Mouse (Mus musculus) midbrain, embryonic 16.5 days (tissue): ENCODE results near the gene Apc2. TPM values are rescaled to one million over a fixed set of nuclear protein-coding genes. Genes with fewer than 3 reads are reported as not detected.

Source experiments
- ATAC-seq: fragments of 200-750 bp; cut with Nextera tagmentation; 2 replicates; pipeline ENCODE4 v1.8.0; 2017; ENCODE audit warnings: moderate TSS enrichment
- H3K27ac ChIP-seq: fragments of 300-500 bp; sonication (generic); 2 replicates; pipeline ENCODE4 v1.5.1; 2014; ENCODE audit warnings: mild to moderate bottlenecking, low read length, mixed read lengths
- H3K27me3 ChIP-seq: fragments of 300-500 bp; sonication (generic); 2 replicates; pipeline ENCODE4 v1.6.1; 2014; ENCODE audit warnings: low read depth, low read length, mixed read lengths; ENCODE audit not compliant: control insufficient read depth, insufficient read depth
- H3K36me3 ChIP-seq: fragments of 300-500 bp; sonication (generic); 2 replicates; pipeline ENCODE4 v1.6.1; 2014; ENCODE audit warnings: mild to moderate bottlenecking, low read length, moderate library complexity, mixed read lengths; ENCODE audit not compliant: control insufficient read depth, insufficient read depth
- H3K4me1 ChIP-seq: fragments of 300-500 bp; sonication (generic); 2 replicates; pipeline ENCODE4 v1.6.1; 2014; ENCODE audit warnings: mild to moderate bottlenecking, low read length, mixed read lengths; ENCODE audit not compliant: control insufficient read depth, insufficient read depth
- H3K4me2 ChIP-seq: fragments of 300-500 bp; sonication (generic); 2 replicates; pipeline ENCODE4 v1.6.1; 2014; ENCODE audit warnings: mild to moderate bottlenecking, low read length, mixed read lengths
- H3K4me3 ChIP-seq: fragments of 300-500 bp; sonication (generic); 2 replicates; pipeline ENCODE4 v1.5.1; 2014; ENCODE audit warnings: low read depth, mild to moderate bottlenecking, low read length, moderate library complexity, mixed read lengths
- H3K9ac ChIP-seq: fragments of 300-500 bp; sonication (generic); 2 replicates; pipeline ENCODE4 v1.6.1; 2014; ENCODE audit warnings: low read depth, low read length, mixed read lengths
- H3K9me3 ChIP-seq: fragments of 300-500 bp; sonication (generic); replicated peaks from 2 replicates; pipeline ENCODE4 v1.6.1; 2014; ENCODE audit warnings: mild to moderate bottlenecking, low read length, mixed read lengths; ENCODE audit not compliant: control insufficient read depth, poor library complexity, severe bottlenecking
- WGBS: fragments of 180-500 bp; shearing (Covaris S2); extraction: QIAGEN DNeasy Blood & Tissue Kit; methylation state at CpG from one replicate; pipeline ENCODE4 v1.1.7; 2014; 5-methylcytosine and 5-hydroxymethylcytosine counted together
- polyA plus RNA-seq: library from polyadenylated mRNA; unstranded; fragments of >200 nt; fragmentation: Nextera tagmentation; extraction: Ambion mirVana; gene quantifications from 2 replicates; pipeline ENCODE4 v1.2.1, GENCODE M21; 2015

Gene Apc2
- polyA plus RNA-seq, 1 experiment from 2014 or later = 172 TPM

GRCm38 (mm10) chr10:80282481-80283441 lies 13.0 kb upstream of the Apc2 start:
- no peaks in the 10 kb centered on the region for H3K4me1 ChIP-seq
- H3K9ac ChIP-seq = 0 out of 2 replicates have a peak overlapping the region, but pooled peaks have one; percentile 20
- no peaks in the 10 kb centered on the region for H3K27me3 ChIP-seq
- no peak overlapping the region for H3K4me2 ChIP-seq
- H3K4me3 ChIP-seq = no peak overlapping the region
- H3K36me3 ChIP-seq = peaks cover 61% of the 10 kb centered on the region
- no peak overlapping the region for H3K27ac ChIP-seq
- 93% methylated on average over 20 of the region's 20 CpGs for WGBS
- ATAC-seq = no peak
- no peaks in the 10 kb centered on the region for H3K9me3 ChIP-seq

GRCm38 (mm10) chr10:80285222-80286070 lies 10.3 kb upstream of the Apc2 start:
- no peaks in the 10 kb centered on the region for H3K27me3 ChIP-seq
- 77% methylated on average over 13 of the region's 15 CpGs for WGBS
- H3K4me2 ChIP-seq = no peak overlapping the region
- H3K9ac ChIP-seq = no peak overlapping the region
- peaks cover 40% of the 10 kb centered on the region for H3K36me3 ChIP-seq
- no peak overlapping the region for H3K4me3 ChIP-seq
- no peaks in the 10 kb centered on the region for H3K4me1 ChIP-seq
- H3K27ac ChIP-seq = no peak overlapping the region
- no peaks in the 10 kb centered on the region for H3K9me3 ChIP-seq
- ATAC-seq = no peak

GRCm38 (mm10) chr10:80288097-80288496 lies 7.7 kb upstream of the Apc2 start:
- Histone ChIP-seq H3K27ac (no peak overlapping the region), H3K27me3 (no peaks in the 10 kb centered on the region), H3K36me3 (peaks cover 31% of the 10 kb centered on the region), H3K9me3 (no peaks in the 10 kb centered on the region), H3K4me2 (no peak overlapping the region), H3K9ac (no peak overlapping the region), H3K4me3 (no peak overlapping the region), H3K4me1 (peaks cover 5% of the 10 kb centered on the region)
- ATAC-seq = no peak
- 93% methylated on average over 12 of the region's 12 CpGs for WGBS

GRCm38 (mm10) chr10:80288657-80289056 lies 7.1 kb upstream of the Apc2 start:
- no peaks in the 10 kb centered on the region for H3K9me3 ChIP-seq
- peaks cover 25% of the 10 kb centered on the region for H3K36me3 ChIP-seq
- H3K27ac ChIP-seq = no peak overlapping the region
- no peak overlapping the region for H3K4me2 ChIP-seq
- no peaks in the 10 kb centered on the region for H3K27me3 ChIP-seq
- no peak overlapping the region for H3K4me3 ChIP-seq
- H3K9ac ChIP-seq = no peak overlapping the region
- H3K4me1 ChIP-seq = peaks cover 10% of the 10 kb centered on the region
- ATAC-seq = no peak
- WGBS = 68% methylated on average over 8 of the region's 8 CpGs

- H3K4me1 ChIP-seq = peaks cover 30% of the 10 kb centered on the region
- no peaks in the 10 kb centered on the region for H3K9me3 ChIP-seq
- WGBS = under 1% methylated on average over 72 of the region's 72 CpGs
- H3K27ac ChIP-seq = peak within 1 kb of the TSS; percentile 89
- peak within 1 kb of the TSS; percentile 88 for H3K9ac ChIP-seq
- H3K27me3 ChIP-seq = no peaks in the 10 kb centered on the region
- H3K36me3 ChIP-seq = peaks cover 8% of the 10 kb centered on the region; the same call in 1 of the 2 replicates
- peak; percentile 71 for ATAC-seq
- peak within 1 kb of the TSS; percentile 77 for H3K4me3 ChIP-seq
- H3K4me2 ChIP-seq = peak within 1 kb of the TSS; percentile 98
Measured at GRCm38 (mm10) chr10:80292251-80293146, 3.3 kb upstream of the Apc2 start, which contains the start of gene Rps15. Gene Rps15 (plus strand): TSS chr10:80292453.

- ATAC-seq = no peak
- WGBS = 24% methylated on average over 14 of the region's 14 CpGs
Measured at GRCm38 (mm10) chr10:80293325-80293724, 2.5 kb upstream of the Apc2 start.

GRCm38 (mm10) chr10:80294311-80294710 lies 1.5 kb upstream of the Apc2 start:
- H3K4me2 ChIP-seq = no peak overlapping the region
- H3K4me3 ChIP-seq = no peak overlapping the region
- peaks cover 42% of the 10 kb centered on the region for H3K4me1 ChIP-seq
- H3K36me3 ChIP-seq = peaks cover 8% of the 10 kb centered on the region; the same call in 1 of the 2 replicates
- peak overlapping the region; percentile 99; the same call in 1 of the 2 replicates for H3K27ac ChIP-seq
- H3K27me3 ChIP-seq = no peaks in the 10 kb centered on the region
- ATAC-seq = no peak
- no peaks in the 10 kb centered on the region for H3K9me3 ChIP-seq
- WGBS = 74% methylated on average over 4 of the region's 4 CpGs
- H3K9ac ChIP-seq = no peak overlapping the region

More at GRCm38 (mm10) chr10:80293325-80293724, 2.5 kb upstream of the Apc2 start:
- Histone ChIP-seq H3K9ac (peak overlapping the region; percentile 88), H3K9me3 (no peaks in the 10 kb centered on the region), H3K4me3 (peak overlapping the region; percentile 77), H3K4me2 (peak overlapping the region; percentile 98), H3K36me3 (peaks cover 8% of the 10 kb centered on the region; the same call in 1 of the 2 replicates), H3K27me3 (no peaks in the 10 kb centered on the region), H3K27ac (no peak overlapping the region), H3K4me1 (peaks cover 38% of the 10 kb centered on the region)

GRCm38 (mm10) chr10:80294788-80295303 lies 931 bp upstream of the Apc2 start:
- 54% methylated on average over 7 of the region's 7 CpGs for WGBS
- Histone ChIP-seq H3K9me3 (no peaks in the 10 kb centered on the region), H3K4me1 (peaks cover 42% of the 10 kb centered on the region), H3K9ac (no peak overlapping the region), H3K27ac (peak overlapping the region; percentile 99), H3K36me3 (peaks cover 8% of the 10 kb centered on the region; the same call in 1 of the 2 replicates), H3K4me2 (no peak overlapping the region), H3K27me3 (no peaks in the 10 kb centered on the region), H3K4me3 (no peak overlapping the region; the same call in 1 of the 2 replicates)
- no peak for ATAC-seq
